Mouse (Mus musculus): Measurements from ENCODE around the gene 5430427O19Rik.

5430427O19Rik gene

GRCm38 (mm10) chrX:85869914-85870483 is at the start of gene 5430427O19Rik:
Gene 5430427O19Rik, plus strand, starts transcription at chrX:85870354.
- DNase-seq, result no peak

GRCm38 (mm10) chrX:85827719-85828453 is 42.3 kb upstream of the 5430427O19Rik start:
- no peak for DNase-seq

DNA sequence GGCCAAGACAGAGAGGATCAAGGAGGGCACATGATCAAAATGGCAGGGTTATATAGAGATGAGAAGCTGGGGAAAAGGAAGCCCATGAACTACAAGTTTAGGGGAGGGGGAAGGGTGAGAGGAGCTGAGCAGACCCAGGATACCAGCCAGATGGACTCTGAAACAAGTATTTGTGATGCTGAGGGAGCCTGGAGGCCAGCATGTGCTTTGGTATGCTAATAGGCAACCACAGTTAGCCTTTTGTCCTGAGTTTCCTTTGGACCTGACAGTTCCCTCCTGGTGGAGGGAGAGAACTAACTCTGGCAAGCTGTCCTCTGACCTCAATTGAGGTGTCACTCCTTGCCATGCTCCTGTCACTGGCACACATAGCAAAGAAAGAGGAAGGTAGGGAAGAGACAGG is 41.2 kb upstream of the 5430427O19Rik start:
- DNase-seq, result no peak

- no peak for DNase-seq
Observed at GRCm38 (mm10) chrX:85839174-85839573, 31.0 kb upstream of the 5430427O19Rik start.

DNA sequence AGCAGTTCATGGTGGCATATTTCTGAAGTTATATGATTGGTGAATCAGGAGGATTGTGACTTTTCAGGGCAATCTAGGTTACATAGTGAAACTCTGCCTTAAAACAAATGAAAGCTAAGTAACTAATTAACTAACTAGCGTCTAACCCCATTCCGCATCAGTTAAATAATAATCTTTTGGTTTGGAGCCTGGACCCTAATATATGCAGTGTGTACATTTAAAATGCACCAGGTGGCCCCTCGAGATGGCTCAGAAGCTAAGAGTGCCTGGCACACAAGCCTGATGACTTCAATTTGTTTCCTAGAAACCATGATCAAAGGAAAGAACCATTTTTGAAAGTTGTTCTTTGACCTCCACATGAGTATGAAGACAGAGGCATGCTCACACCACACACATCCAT is 14.2 kb upstream of the 5430427O19Rik start:
- DNase-seq, result no peak

DNA sequence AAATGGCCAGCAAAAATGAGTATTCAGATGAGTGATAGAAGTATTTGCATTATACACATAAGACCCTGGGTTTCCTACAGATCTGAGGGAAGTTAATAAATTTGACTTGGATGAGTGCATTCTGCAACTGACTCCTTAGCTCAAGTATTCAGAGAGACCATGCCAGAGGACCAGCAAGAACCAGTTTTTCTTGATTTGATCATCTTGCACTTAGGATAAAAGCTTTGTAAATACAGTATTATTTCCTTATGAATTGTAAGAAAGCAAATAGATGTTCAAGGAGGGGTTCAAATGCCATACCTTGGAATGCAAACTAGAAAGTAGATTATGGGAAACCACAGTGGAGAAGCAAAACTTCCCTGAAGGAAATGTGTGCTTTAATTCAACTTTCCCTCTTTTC is 13.0 kb upstream of the 5430427O19Rik start:
- no peak for DNase-seq

- DNase-seq, result no peak
Observed at GRCm38 (mm10) chrX:85868079-85868478, 2.1 kb upstream of the 5430427O19Rik start.

GRCm38 (mm10) chrX:85871371-85872056 is 1.4 kb downstream of the 5430427O19Rik start:
- no peak for DNase-seq

- DNase-seq, result no peak
Observed at GRCm38 (mm10) chrX:85874367-85874766, 4.2 kb downstream of the 5430427O19Rik start.

GRCm38 (mm10) chrX:85875951-85876350 is 5.8 kb downstream of the 5430427O19Rik start:
- no peak for DNase-seq

- DNase-seq, result no peak
Observed at GRCm38 (mm10) chrX:85877747-85878146, 7.6 kb downstream of the 5430427O19Rik start.

GRCm38 (mm10) chrX:85878293-85878692 is 8.1 kb downstream of the 5430427O19Rik start:
- DNase-seq, result no peak

DNA sequence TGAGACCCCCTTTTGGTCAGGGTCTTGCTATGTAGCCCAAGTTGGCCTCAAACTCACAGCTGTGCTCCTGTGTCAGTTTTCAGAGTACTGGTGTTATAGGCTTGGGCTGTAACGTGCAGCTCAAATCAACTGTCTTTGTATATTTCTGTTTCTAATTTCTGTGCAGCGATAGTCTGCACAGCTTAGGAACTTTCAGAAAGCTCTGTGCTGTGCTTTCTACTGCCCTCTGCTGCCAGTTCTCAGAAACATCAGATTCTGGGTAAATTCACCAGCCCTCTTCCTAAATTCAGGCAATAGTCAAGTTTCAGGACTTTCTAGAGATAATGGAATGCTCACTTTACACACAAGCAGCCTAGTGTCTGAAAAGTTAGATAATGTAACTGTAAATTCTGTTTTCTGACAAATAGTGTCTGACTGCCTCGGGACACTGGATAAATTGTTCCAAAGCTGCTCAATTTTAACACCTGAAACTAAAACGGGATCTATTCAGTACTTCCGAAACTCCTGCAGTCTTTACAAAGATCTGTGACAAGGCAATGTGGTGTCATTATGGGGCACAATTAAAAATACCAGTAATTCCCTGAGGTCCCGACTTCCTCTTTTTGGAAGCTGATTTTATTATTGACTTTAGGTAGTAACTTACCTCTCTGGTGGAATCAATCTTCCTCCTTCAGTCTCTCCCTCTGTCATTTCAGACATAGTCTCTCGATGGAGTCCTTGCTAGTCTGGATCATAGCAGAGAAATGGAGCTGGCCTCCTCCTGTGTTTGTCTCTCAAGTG is 9.2 kb downstream of the 5430427O19Rik start:
- DNase-seq, result no peak

DNA sequence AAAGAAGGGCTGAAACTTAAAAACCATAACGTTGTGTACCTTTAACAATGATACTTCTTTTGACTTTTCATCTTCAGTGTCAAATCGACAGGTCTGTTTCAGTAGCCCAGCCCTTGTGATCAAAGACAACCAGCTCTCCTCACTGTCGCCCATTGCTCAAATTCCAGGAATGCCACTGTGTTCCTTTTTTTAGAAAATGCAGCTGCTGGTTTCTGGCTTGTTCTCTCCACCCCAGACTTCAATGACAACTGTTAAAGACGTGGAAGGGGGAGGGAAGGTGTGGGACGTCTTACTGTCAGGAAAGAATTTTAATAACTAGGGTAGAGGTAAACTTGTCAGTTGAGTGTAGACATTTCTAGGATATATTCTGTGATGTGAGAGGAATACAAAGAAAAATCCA is 16.5 kb downstream of the 5430427O19Rik start:
- no peak for DNase-seq

DNA sequence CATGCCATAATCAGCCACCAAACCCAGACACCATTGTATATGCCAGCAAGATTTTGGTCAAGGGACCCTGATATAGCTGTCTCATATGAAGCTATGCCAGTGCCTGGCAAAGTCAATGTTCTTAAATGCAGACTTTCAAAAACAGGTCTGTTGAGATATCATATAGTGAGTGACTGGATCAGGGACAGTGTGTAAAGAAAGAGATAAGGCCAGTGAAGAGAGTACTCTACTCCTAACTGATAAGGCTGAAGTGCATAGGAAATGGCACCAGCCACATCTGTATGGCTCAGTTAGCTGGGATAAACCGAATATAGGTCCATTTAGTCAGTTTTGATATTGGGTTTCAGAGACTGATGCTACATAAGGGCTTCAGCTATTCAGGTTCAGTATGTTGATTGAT is 31.0 kb downstream of the 5430427O19Rik start:
- no peak for DNase-seq

DNA sequence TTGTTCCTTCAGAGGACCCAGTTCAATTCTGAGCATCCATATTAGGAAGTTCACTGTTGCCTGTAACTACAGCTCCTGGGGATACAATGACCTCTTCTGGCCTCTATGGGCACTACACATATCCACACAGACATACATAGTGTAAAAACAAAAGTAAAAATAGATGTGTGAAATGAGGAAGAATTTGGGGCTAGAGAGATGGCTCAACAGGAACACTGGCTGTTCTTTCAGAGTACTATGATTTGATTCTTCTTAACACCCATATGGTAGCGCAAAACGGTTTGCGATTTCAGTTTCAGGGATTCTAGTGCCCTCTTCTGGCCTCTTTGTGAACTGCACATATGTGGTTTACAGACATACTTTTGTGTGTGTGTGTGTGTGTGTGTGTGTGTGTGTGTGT is 48.9 kb downstream of the 5430427O19Rik start:
- DNase-seq, result no peak

- DNase-seq, result no peak
Observed at GRCm38 (mm10) chrX:85932991-85933390, 62.8 kb downstream of the 5430427O19Rik start.

All from thymus, adult 18-20 months (tissue).